Mouse (Mus musculus) neural tube, embryonic 14.5 days (tissue): Measurements from ENCODE around the gene Ptpre. TPM values are rescaled to one million over a fixed set of nuclear protein-coding genes. Genes with fewer than 3 reads are reported as not detected.
A peak's percentile ranks its signal among the peaks of the same experiment; 100 is the strongest.
"Not testable (repeated sequence)": the region's sequence is repeated elsewhere in the genome, so short reads cannot be mapped to it uniquely, and the experiment has no call there.

Source experiments
- ATAC-seq: fragments of 200-750 bp; cut with Nextera tagmentation; 2 replicates; pipeline ENCODE4 v1.8.0; 2017; ENCODE audit warnings: low read depth, mild to moderate bottlenecking, moderate TSS enrichment, moderate library complexity
- H3K27ac ChIP-seq: fragments of 300-500 bp; sonication (generic); 2 replicates; pipeline ENCODE4 v1.5.1; 2014; ENCODE audit warnings: low read depth, mild to moderate bottlenecking, control low read depth, low read length, moderate library complexity, mixed read lengths
- H3K27me3 ChIP-seq: fragments of 300-500 bp; sonication (generic); 2 replicates; pipeline ENCODE4 v1.6.1; 2014; ENCODE audit warnings: low read length; ENCODE audit not compliant: control insufficient read depth, insufficient read depth
- H3K36me3 ChIP-seq: fragments of 300-500 bp; sonication (generic); 2 replicates; pipeline ENCODE4 v1.6.1; 2014; ENCODE audit warnings: low read length, mixed read lengths; ENCODE audit not compliant: control insufficient read depth, insufficient read depth
- H3K4me1 ChIP-seq: fragments of 300-500 bp; sonication (generic); 2 replicates; pipeline ENCODE4 v1.6.1; 2014; ENCODE audit warnings: low read length; ENCODE audit not compliant: control insufficient read depth, insufficient read depth
- H3K4me2 ChIP-seq: fragments of 300-500 bp; sonication (generic); 2 replicates; pipeline ENCODE4 v1.6.1; 2014; ENCODE audit warnings: mild to moderate bottlenecking, low read depth, low read length, control low read depth
- H3K4me3 ChIP-seq: fragments of 300-500 bp; sonication (generic); 2 replicates; pipeline ENCODE4 v1.5.1; 2014; ENCODE audit warnings: low read depth, low read length, control low read depth, mixed read lengths
- H3K9ac ChIP-seq: fragments of 300-500 bp; sonication (generic); replicated peaks from 2 replicates; pipeline ENCODE4 v1.6.1; 2014; ENCODE audit warnings: low read depth, mild to moderate bottlenecking, control low read depth, low read length, mixed read lengths
- H3K9me3 ChIP-seq: fragments of 300-500 bp; sonication (generic); 2 replicates; pipeline ENCODE4 v1.6.1; 2016; ENCODE audit warnings: low read length; ENCODE audit not compliant: control insufficient read depth
- WGBS: fragments of 180-500 bp; shearing (Covaris S2); extraction: QIAGEN DNeasy Blood & Tissue Kit; methylation state at CpG from one replicate; pipeline ENCODE4 v1.1.7; 2014; 5-methylcytosine and 5-hydroxymethylcytosine counted together
- polyA plus RNA-seq: library from polyadenylated mRNA; unstranded; fragments of >200 nt; fragmentation: Nextera tagmentation; extraction: Ambion mirVana; gene quantifications from 2 replicates; pipeline ENCODE4 v1.2.1, GENCODE M21; 2014

Ptpre gene
- polyA plus RNA-seq: 13.3 and 15.4 TPM in 2 replicates

DNA sequence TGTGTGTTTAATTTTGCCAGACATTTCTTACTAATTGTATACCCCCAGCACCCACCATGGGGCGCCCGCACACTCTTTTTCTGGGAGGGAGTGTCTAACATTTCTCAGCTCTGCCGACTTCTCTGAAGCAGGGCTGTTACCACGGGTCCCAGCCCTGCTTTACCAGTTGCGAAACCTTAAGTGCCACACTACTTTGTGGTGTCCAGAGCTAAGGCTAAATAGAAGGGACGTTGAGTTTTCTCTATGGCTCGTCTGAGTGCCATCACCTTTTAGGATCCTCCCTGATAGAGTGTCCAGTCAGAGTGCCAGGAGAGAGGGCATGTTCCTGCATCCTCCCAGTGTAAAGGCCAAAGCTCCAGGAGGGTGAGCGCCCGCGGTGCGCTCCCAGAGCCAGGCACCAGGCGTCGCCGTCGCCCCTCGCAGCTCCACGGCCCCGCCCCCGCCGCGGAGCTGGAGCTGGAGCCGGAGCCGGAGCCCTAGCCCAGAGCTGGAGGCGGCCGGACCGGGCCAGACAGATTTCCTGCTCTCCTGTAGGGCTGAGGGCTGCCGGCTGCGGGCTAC lies at the start of gene Ptpre:
Ptpre (plus strand) TSS at position 141 of the 561 bp plus-strand sequence.
- H3K9ac ChIP-seq: peak within 1 kb of the TSS; percentile 72
- ATAC-seq: peak; percentile 95
- H3K9me3 ChIP-seq: no peaks in the 10 kb centered on the region
- peak within 1 kb of the TSS; percentile 63 for H3K4me2 ChIP-seq
- no peaks in the 10 kb centered on the region for H3K27me3 ChIP-seq
- 5% methylated on average over 28 of the region's 28 CpGs for WGBS
- peak within 1 kb of the TSS; percentile 67 for H3K4me3 ChIP-seq
- peak within 1 kb of the TSS; percentile 68 for H3K27ac ChIP-seq
- no peaks in the 10 kb centered on the region for H3K36me3 ChIP-seq
- peaks cover 4% of the 10 kb centered on the region; the same call in 1 of the 2 replicates for H3K4me1 ChIP-seq

DNA sequence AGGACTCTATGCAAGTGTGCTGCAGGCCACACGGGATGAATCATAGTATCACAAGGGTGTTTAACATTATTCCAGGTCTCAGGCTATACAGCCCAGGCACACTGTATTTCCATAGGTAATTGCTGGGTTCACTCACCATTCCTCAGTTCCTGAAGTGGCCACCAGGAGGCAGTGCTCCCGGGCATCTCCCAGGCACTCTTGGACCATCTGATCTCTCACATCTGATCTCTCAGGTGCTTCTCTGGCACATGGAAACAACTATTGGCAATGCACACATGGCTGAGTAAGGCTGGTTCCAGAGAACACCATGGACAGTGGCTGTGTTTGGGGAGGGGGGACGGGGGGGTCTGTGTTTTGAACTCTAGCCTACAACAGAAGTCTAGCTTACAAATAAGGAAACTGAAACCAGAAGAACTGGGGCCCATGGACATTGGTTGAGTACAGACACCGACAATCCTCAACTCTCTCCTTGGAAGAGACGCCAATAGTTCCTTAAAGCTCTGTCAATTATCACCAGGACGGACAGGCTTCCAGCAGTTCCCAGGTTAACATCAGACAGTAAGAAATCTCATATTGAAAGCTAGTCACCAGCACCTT lies 49.0 kb upstream of the Ptpre start:
- WGBS: 74% methylated on average over 6 of the region's 6 CpGs

DNA sequence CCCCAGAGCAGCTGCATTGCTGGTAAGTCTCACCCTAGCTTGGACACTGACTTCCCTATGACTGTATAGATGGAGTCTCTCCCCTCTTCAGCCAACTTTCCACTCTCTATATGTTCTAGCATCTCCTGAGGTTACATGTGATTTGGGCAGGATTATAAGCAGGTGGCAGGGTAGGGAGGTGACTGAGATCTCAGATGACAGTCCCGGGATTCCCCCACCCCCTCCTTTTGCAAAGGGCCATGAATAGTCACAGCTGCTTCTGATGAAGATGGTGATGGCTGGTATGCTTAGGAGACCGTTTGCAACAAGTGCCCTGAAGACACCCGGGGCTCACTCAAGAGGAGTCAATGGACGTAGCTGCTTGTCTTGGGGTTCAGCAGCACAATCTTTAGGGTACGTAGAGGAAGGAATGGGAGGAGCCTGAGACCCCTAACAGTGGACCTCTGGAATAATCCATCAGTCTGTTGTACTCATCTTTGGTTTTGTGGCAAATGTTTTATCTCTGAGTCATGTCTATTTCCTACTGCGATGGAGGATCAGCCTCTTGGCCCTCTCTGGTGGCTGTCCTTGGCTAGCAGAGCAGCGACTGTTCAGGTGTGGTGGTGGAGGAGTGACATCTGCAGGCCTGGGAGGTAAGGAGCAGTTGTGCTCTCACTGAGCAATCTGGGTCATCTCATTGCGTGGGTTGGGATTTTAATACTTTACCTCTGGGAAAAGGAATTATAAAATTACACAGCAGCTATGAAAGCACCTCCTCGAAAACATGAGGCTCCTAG lies 47.4 kb upstream of the Ptpre start:
- H3K27ac ChIP-seq: no peak overlapping the region
- no peak overlapping the region for H3K4me2 ChIP-seq
- no peaks in the 10 kb centered on the region for H3K36me3 ChIP-seq
- no peak for ATAC-seq
- 0 out of 2 replicates have a peak, but pooled peaks cover 5% of the 10 kb centered on the region for H3K4me1 ChIP-seq
- no peaks in the 10 kb centered on the region for H3K9me3 ChIP-seq
- H3K27me3 ChIP-seq: no peaks in the 10 kb centered on the region
- H3K4me3 ChIP-seq: no peak overlapping the region
- no peak overlapping the region for H3K9ac ChIP-seq
- WGBS: 84% methylated on average over 9 of the region's 9 CpGs

More for the DNA sequence above, 49.0 kb upstream of the Ptpre start:
- H3K36me3 ChIP-seq: no peaks in the 10 kb centered on the region
- no peaks in the 10 kb centered on the region for H3K27me3 ChIP-seq
- no peaks in the 10 kb centered on the region for H3K9me3 ChIP-seq
- no peak overlapping the region for H3K4me2 ChIP-seq
- H3K4me3 ChIP-seq: no peak overlapping the region
- no peak overlapping the region for H3K27ac ChIP-seq
- H3K9ac ChIP-seq: no peak overlapping the region
- no peak for ATAC-seq
- 0 out of 2 replicates have a peak, but pooled peaks cover 5% of the 10 kb centered on the region for H3K4me1 ChIP-seq

DNA sequence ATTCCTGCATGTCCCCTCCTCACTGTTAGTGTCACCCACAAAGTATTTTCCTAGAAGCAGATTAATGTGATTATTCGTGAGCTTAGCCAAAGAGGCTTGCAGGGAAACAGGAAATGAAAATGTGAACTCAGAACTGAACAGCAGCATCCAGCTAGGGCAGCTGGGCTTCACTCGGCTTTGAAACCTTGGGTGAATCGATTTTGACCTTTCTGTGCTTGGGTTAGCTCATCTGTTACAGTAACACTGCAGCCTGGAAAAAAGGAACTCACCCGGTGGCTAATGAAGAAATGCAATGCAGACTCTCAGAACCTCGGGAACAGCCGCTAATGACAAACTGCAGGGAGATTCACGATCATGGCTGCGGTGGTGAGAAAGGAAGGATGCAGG lies 46.8 kb upstream of the Ptpre start:
- ATAC-seq: no peak
- H3K4me2 ChIP-seq: no peak overlapping the region
- no peaks in the 10 kb centered on the region for H3K9me3 ChIP-seq
- 58% methylated on average over 8 of the region's 8 CpGs for WGBS
- H3K36me3 ChIP-seq: no peaks in the 10 kb centered on the region
- no peak overlapping the region for H3K9ac ChIP-seq
- H3K27me3 ChIP-seq: no peaks in the 10 kb centered on the region
- H3K4me3 ChIP-seq: no peak overlapping the region
- 0 out of 2 replicates have a peak, but pooled peaks cover 5% of the 10 kb centered on the region for H3K4me1 ChIP-seq
- no peak overlapping the region for H3K27ac ChIP-seq

DNA sequence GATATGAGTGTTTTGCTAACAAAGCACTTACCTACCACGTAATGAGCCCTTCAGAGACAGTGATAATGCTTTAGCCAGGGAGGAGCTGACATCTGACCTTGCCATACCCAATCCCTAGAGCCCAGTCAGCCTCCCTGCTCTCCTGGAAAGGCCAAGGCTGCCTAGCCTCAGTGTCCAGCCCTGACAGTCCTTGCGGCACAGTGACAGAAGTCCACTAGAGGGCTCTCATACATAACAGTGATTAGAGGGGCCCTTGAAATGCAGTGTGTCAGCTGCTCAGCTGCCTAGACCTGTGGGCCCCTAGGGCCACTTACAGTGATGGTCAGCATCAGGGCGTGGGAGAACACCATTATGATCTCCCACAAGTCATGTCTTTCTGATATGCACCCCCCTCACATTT lies 42.0 kb upstream of the Ptpre start:
- no peak for ATAC-seq
- no peaks in the 10 kb centered on the region for H3K27me3 ChIP-seq
- H3K9me3 ChIP-seq: no peaks in the 10 kb centered on the region
- H3K27ac ChIP-seq: no peak overlapping the region
- no peaks in the 10 kb centered on the region for H3K4me1 ChIP-seq
- no peak overlapping the region for H3K9ac ChIP-seq
- no peak overlapping the region for H3K4me2 ChIP-seq
- WGBS: 48% methylated on average over 3 of the region's 3 CpGs
- H3K4me3 ChIP-seq: no peak overlapping the region
- H3K36me3 ChIP-seq: no peaks in the 10 kb centered on the region

DNA sequence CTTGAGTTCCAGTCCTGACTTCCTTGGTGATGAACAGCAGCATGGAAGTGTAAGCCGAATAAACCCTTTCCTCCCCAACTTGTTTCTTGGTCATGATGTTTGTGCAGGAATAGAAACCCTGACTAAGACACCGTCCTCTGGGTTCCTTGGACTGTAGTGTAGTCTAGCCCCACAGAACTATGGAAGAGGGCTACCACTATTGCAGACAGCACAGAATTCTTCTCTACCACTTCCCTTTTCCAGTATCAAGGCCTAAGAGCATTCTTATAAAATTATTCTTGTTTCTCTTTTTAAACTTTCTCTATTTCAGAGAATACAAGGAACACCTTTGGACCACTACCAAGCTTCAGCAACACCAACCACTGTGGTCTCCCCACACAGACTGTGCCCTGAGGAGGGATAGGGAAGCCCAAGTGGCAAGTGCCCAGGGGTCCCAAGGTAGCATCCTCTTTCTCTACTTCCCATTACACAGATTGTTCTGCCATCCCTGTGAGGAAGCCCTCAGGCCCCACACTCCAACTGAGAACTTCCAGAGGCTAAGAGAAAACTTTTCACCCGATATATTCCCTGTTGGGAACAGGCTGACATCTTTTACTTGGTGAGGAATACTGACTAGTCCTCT lies 38.6 kb upstream of the Ptpre start:
- no peaks in the 10 kb centered on the region for H3K4me1 ChIP-seq
- no peaks in the 10 kb centered on the region for H3K9me3 ChIP-seq
- H3K4me2 ChIP-seq: no peak overlapping the region
- no peak overlapping the region for H3K9ac ChIP-seq
- WGBS: 82% methylated on average over 2 of the region's 3 CpGs
- H3K36me3 ChIP-seq: no peaks in the 10 kb centered on the region
- no peak for ATAC-seq
- no peak overlapping the region for H3K27ac ChIP-seq
- H3K27me3 ChIP-seq: no peaks in the 10 kb centered on the region
- H3K4me3 ChIP-seq: no peak overlapping the region

DNA sequence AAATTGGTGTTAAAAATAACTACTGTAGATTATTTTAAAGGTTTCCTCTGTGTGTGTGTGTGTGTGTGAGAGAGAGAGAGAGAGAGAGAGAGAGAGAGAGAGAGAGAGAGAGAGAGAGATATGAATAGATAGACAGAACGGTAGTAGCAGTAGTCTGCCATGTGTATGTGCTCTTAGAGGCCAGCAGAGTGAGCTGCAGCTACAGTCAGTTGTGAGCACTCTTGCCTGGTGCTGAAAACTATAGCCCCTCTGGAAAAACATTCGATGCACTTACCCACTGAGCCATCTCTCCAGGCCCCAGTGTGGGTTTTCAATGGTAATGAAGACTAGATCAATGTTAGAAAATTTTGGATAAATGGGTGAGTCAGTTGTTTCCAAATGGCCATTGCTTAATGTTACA lies 37.9 kb upstream of the Ptpre start:
- ATAC-seq: no peak
- H3K4me3 ChIP-seq: no peak overlapping the region
- no peaks in the 10 kb centered on the region for H3K27me3 ChIP-seq
- no peak overlapping the region for H3K4me2 ChIP-seq
- no peaks in the 10 kb centered on the region for H3K36me3 ChIP-seq
- H3K9ac ChIP-seq: no peak overlapping the region
- WGBS: 65% methylated on average over 2 of the region's 2 CpGs
- no peaks in the 10 kb centered on the region for H3K9me3 ChIP-seq
- H3K4me1 ChIP-seq: no peaks in the 10 kb centered on the region
- H3K27ac ChIP-seq: no peak overlapping the region

DNA sequence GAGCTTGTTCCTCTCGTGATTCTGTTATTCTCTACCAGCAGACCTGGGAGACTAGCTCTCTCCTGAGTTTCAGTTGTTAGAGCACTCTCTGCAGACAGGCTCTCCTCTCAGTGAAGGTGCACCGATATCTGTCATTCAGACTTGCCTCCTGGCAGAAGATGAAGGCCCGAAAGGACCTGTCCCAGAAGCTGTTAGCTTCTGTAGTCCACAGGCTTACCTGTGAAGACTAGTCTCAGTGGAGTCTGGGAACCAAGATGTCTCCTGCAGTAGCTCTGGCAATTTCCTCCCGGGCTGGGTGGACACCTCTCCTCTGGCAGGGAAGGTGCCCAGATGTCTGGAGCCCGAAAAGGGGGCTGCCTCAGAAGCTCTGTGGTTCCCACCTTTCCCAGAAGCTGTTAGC lies 30.8 kb upstream of the Ptpre start:
- H3K36me3 ChIP-seq, ATAC-seq, H3K9ac ChIP-seq, H3K9me3 ChIP-seq, H3K4me2 ChIP-seq, H3K4me3 ChIP-seq, H3K27ac ChIP-seq, H3K4me1 ChIP-seq, H3K27me3 ChIP-seq: not testable (repeated sequence)
- 95% methylated on average over 5 of the region's 5 CpGs for WGBS

DNA sequence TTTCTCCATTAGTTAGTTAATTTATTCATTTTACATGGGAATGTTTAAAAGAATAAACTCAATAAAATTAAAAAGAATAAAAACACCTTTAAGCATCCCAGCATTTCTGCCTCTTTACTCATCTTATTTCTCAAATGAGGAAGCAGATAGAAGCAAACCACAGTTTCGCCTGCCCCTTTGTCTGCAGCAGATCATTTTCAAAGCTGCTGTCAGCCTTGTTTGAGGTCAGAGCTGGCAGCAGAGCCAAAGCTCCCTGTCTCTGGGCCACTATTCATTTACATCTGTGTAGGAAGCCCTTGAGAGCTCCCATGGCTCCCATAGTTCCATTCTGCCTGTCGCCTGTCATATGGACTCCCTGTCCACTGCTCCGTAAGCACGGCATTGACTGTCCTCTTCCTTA lies 28.7 kb upstream of the Ptpre start:
- Histone ChIP-seq H3K27me3 (no peaks in the 10 kb centered on the region), H3K4me1 (no peaks in the 10 kb centered on the region), H3K4me3 (no peak overlapping the region), H3K4me2 (no peak overlapping the region), H3K27ac (no peak overlapping the region), H3K36me3 (no peaks in the 10 kb centered on the region), H3K9me3 (no peaks in the 10 kb centered on the region), H3K9ac (no peak overlapping the region)
- no peak for ATAC-seq
- WGBS: 77% methylated on average over 4 of the region's 4 CpGs
